Mouse (Mus musculus): Measurements from ENCODE around the gene Npepl1. TPM values are rescaled to one million over a fixed set of nuclear protein-coding genes. Genes with fewer than 3 reads are reported as not detected.

Npepl1 gene
- polyA plus RNA-seq (2014; fragmentation: Nextera tagmentation; extraction: Ambion mirVana) = 56.5 and 56.8 TPM in 2 replicates

GRCm38 (mm10) chr2:174109991-174110782, at the start of gene Npepl1:
Npepl1 (plus strand) TSS chr2:174110349.
- Histone ChIP-seq H3K4me1 (ENCODE audit: insufficient read depth) (peaks cover 5% of the 10 kb centered on the region; the same call in 1 of the 2 replicates), H3K9me3 (ENCODE audit: low read depth, low read length) (no peaks in the 10 kb centered on the region), H3K27ac (ENCODE audit: low read depth) (peak within 1 kb of the TSS; percentile 69), H3K36me3 (ENCODE audit: insufficient read depth) (peaks cover 16% of the 10 kb centered on the region), H3K4me3 (ENCODE audit: low read depth, low read length) (peak within 1 kb of the TSS; percentile 59), H3K27me3 (ENCODE audit: insufficient read depth, low read length) (no peaks in the 10 kb centered on the region), H3K4me2 (peak within 1 kb of the TSS; percentile 83), H3K9ac (peak within 1 kb of the TSS; percentile 83)
- 2% methylated on average over 82 of the region's 90 CpGs for WGBS
- DNase-seq = peak; percentile 80
- TF ChIP-seq CTCF (IDR thresholded peaks at IDR 0.05; ENCODE audit: low read depth) = no peak
- ATAC-seq (ENCODE audit: insufficient read depth) = peak; percentile 92

- no peak overlapping the region for H3K4me2 ChIP-seq
- H3K36me3 ChIP-seq (ENCODE audit: insufficient read depth) = no peaks in the 10 kb centered on the region
- no peaks in the 10 kb centered on the region for H3K9me3 ChIP-seq (ENCODE audit: low read depth, low read length)
- no peak overlapping the region for H3K9ac ChIP-seq
- ATAC-seq (ENCODE audit: insufficient read depth) (no peak), DNase-seq (no peak)
- WGBS = 8% methylated on average over 2 of the region's 2 CpGs
- TF ChIP-seq CTCF (IDR thresholded peaks at IDR 0.05; ENCODE audit: low read depth) = no peak
- H3K27me3 ChIP-seq (ENCODE audit: insufficient read depth, low read length) = no peaks in the 10 kb centered on the region
- H3K4me1 ChIP-seq (ENCODE audit: insufficient read depth) = no peaks in the 10 kb centered on the region
- no peak overlapping the region for H3K4me3 ChIP-seq (ENCODE audit: low read depth, low read length)
- no peak overlapping the region for H3K27ac ChIP-seq (ENCODE audit: low read depth)
Observed at GRCm38 (mm10) chr2:174061219-174061618, 48.9 kb upstream of the Npepl1 start.

GRCm38 (mm10) chr2:174063074-174063473, 47.1 kb upstream of the Npepl1 start:
- TF ChIP-seq CTCF (IDR thresholded peaks at IDR 0.05; ENCODE audit: low read depth) = no peak
- no peak overlapping the region for H3K4me2 ChIP-seq
- no peaks in the 10 kb centered on the region for H3K36me3 ChIP-seq (ENCODE audit: insufficient read depth)
- no peak overlapping the region for H3K4me3 ChIP-seq (ENCODE audit: low read depth, low read length)
- WGBS = 65% methylated on average over 6 of the region's 6 CpGs
- no peak for DNase-seq
- H3K9me3 ChIP-seq (ENCODE audit: low read depth, low read length) = no peaks in the 10 kb centered on the region
- no peak overlapping the region for H3K27ac ChIP-seq (ENCODE audit: low read depth)
- ATAC-seq (ENCODE audit: insufficient read depth) = no peak
- no peaks in the 10 kb centered on the region for H3K4me1 ChIP-seq (ENCODE audit: insufficient read depth)
- H3K9ac ChIP-seq = no peak overlapping the region
- H3K27me3 ChIP-seq (ENCODE audit: insufficient read depth, low read length) = no peaks in the 10 kb centered on the region

DNA sequence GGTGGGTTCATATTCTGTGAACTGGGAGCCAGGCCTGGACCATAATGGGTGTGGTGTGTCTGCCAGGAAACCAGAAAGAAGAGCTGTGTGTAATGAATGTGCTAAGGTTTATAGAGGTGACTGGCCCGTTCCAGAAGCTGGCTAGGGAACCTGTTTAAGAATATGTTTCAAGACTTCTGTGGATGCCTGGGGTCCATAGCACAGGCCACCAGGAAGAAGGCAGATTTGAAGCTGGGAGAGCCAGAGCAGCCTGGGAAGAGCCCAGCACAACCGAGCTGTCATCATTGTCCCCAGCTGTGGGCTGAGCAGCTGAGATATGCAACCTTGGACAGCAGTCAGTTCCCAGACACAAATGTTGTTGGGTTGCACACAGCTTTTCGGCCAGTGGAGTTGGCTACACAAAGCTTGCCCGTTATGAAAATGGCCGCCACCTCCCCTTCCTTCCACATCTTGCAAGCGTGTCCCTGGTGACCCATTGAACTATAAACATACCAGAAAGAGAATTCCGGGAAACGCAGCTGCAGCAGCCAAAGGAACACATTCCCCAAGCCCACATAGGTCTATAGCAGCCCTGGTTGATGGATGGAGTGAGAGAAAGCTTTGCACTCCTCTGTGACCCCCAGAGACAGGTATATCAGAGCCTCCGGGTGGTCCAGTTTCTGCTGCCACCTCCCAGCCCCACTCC, 46.5 kb upstream of the Npepl1 start:
- 22% methylated on average over 9 of the region's 9 CpGs for WGBS
- no peaks in the 10 kb centered on the region for H3K36me3 ChIP-seq (ENCODE audit: insufficient read depth)
- no peak overlapping the region for H3K4me2 ChIP-seq
- peak; percentile 34 for DNase-seq
- H3K27ac ChIP-seq (ENCODE audit: low read depth) = no peak overlapping the region
- H3K9me3 ChIP-seq (ENCODE audit: low read depth, low read length) = no peaks in the 10 kb centered on the region
- no peaks in the 10 kb centered on the region for H3K27me3 ChIP-seq (ENCODE audit: insufficient read depth, low read length)
- no peak overlapping the region for H3K9ac ChIP-seq
- no peak overlapping the region for H3K4me3 ChIP-seq (ENCODE audit: low read depth, low read length)
- no peak for TF ChIP-seq CTCF (IDR thresholded peaks at IDR 0.05; ENCODE audit: low read depth)
- H3K4me1 ChIP-seq (ENCODE audit: insufficient read depth) = no peaks in the 10 kb centered on the region
- ATAC-seq (ENCODE audit: insufficient read depth) = peak; percentile 50

DNA sequence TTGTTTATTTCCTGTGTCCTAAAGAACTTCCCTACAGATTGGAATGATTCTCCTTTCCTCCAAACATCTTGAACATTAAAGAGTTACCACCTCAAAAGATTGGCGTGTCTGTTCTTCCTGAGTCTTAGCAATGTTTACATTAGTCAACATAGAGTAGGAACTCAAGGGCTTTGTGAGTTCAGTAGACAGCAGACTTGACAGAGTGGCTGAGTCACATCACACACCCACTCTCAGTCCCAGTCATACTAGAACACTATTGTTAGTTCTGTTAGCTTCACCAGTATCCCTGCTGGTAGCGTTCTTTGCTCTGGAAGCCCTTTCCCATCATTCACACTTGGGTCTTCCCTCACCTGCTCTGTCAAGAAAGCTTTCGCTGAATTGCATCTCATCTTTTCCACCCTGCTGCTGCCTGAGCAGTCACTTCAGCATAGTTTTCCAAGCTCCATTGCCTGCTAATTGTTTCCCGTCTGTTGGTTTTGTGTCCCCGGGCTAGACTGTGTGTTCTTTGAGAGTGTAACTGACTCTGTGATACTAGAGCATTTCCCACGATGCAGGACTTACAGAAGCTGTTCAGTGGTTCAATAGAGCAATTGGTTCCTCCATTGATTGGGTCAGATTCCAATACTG, 42.2 kb upstream of the Npepl1 start:
- H3K9me3 ChIP-seq (ENCODE audit: low read depth, low read length) = no peaks in the 10 kb centered on the region
- H3K36me3 ChIP-seq (ENCODE audit: insufficient read depth) = no peaks in the 10 kb centered on the region
- H3K27me3 ChIP-seq (ENCODE audit: insufficient read depth, low read length) = no peaks in the 10 kb centered on the region
- DNase-seq (no peak), ATAC-seq (ENCODE audit: insufficient read depth) (no peak)
- H3K27ac ChIP-seq (ENCODE audit: low read depth) = no peak overlapping the region
- no peak overlapping the region for H3K9ac ChIP-seq
- no peaks in the 10 kb centered on the region for H3K4me1 ChIP-seq (ENCODE audit: insufficient read depth)
- TF ChIP-seq CTCF (IDR thresholded peaks at IDR 0.05; ENCODE audit: low read depth) = no peak
- H3K4me3 ChIP-seq (ENCODE audit: low read depth, low read length) = no peak overlapping the region
- 70% methylated on average over 6 of the region's 6 CpGs for WGBS
- H3K4me2 ChIP-seq = no peak overlapping the region

GRCm38 (mm10) chr2:174069532-174070049, 40.6 kb upstream of the Npepl1 start:
- WGBS = 67% methylated on average over 3 of the region's 3 CpGs
- no peak overlapping the region for H3K4me3 ChIP-seq (ENCODE audit: low read depth, low read length)
- no peak overlapping the region for H3K27ac ChIP-seq (ENCODE audit: low read depth)
- ATAC-seq (ENCODE audit: insufficient read depth) (no peak), DNase-seq (no peak)
- H3K9ac ChIP-seq = no peak overlapping the region
- no peaks in the 10 kb centered on the region for H3K36me3 ChIP-seq (ENCODE audit: insufficient read depth)
- H3K27me3 ChIP-seq (ENCODE audit: insufficient read depth, low read length) = no peaks in the 10 kb centered on the region
- H3K4me1 ChIP-seq (ENCODE audit: insufficient read depth) = no peaks in the 10 kb centered on the region
- no peaks in the 10 kb centered on the region for H3K9me3 ChIP-seq (ENCODE audit: low read depth, low read length)
- TF ChIP-seq CTCF (IDR thresholded peaks at IDR 0.05; ENCODE audit: low read depth) = no peak
- no peak overlapping the region for H3K4me2 ChIP-seq

DNA sequence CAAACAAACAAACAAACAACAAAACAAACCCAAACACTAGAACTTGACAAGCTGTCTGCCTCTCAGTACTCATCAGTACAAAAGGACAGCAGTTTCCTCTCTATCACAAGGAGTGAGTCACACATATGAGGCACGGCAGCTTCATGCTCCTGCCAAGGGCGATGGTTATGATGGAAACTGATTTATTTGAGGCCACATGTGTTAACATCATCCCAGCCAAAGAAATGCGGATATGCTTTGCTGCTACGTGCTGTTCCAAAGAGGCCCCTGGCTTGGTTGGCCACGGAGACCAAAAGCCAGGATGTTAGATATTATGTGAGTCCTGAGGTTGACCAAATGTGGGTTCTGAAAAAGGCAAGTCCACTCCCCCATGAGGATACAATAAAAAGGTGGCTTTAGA, 38.7 kb upstream of the Npepl1 start:
- ATAC-seq (ENCODE audit: insufficient read depth) (no peak), DNase-seq (peak; percentile 31)
- Histone ChIP-seq H3K4me3 (ENCODE audit: low read depth, low read length) (no peak overlapping the region), H3K4me2 (no peak overlapping the region), H3K27me3 (ENCODE audit: insufficient read depth, low read length) (no peaks in the 10 kb centered on the region), H3K4me1 (ENCODE audit: insufficient read depth) (peaks cover 10% of the 10 kb centered on the region), H3K9me3 (ENCODE audit: low read depth, low read length) (no peaks in the 10 kb centered on the region), H3K9ac (no peak overlapping the region), H3K27ac (ENCODE audit: low read depth) (no peak overlapping the region), H3K36me3 (ENCODE audit: insufficient read depth) (no peaks in the 10 kb centered on the region)
- no peak for TF ChIP-seq CTCF (IDR thresholded peaks at IDR 0.05; ENCODE audit: low read depth)
- WGBS = 56% methylated on average over 5 of the region's 5 CpGs
